Mouse (Mus musculus) gastrocnemius, postnatal 36 days (tissue): Measurements from ENCODE around the gene Olfr389. TPM values are rescaled to one million over a fixed set of nuclear protein-coding genes. Genes with fewer than 3 reads are reported as not detected.

Experiments used
- DNase-seq, 2 experiments: peaks; one replicate each; pipeline ENCODE4 v3.0.0; 2022
- intact Hi-C: fragments of 180-260 bp; cut with DNase I; formaldehyde crosslinking; loops from one replicate; pipeline ENCODE4 v1.15.1; 2025
- long read RNA-seq, 2 experiments: library from polyadenylated mRNA; stranded (forward); transcript quantifications; one replicate each; pipeline ENCODE4 v2.0.0; 2021
- total RNA-seq, 2 experiments: library from RNA; stranded (reverse); gene quantifications; 2 replicates each; pipeline ENCODE4 v1.2.3; 2021

Olfr389 gene
- not detected for total RNA-seq
- long read RNA-seq, experiment 1, result 0 reads
- long read RNA-seq, experiment 2, result 0 reads

- intact Hi-C loops, result no loop called here
- no peak for DNase-seq
Observed at GRCm38 (mm10) chr11:73780613-73781012, at the start of gene Olfr389. TSS of gene Olfr389 (minus strand) at chr11:73780713.

GRCm38 (mm10) chr11:73816949-73817348 is 36.4 kb upstream of the Olfr389 start, which contains the start of gene Olfr392:
TSS of gene Olfr392 (minus strand) at chr11:73817049.
- no peak for DNase-seq
- intact Hi-C loops, result no loop called here

- intact Hi-C loops, result no loop called here
- DNase-seq, result no peak
Observed at GRCm38 (mm10) chr11:73802952-73803351, 22.4 kb upstream of the Olfr389 start, which contains the start of gene Olfr391-ps. TSS of gene Olfr391-ps (minus strand) at chr11:73803052.

DNA sequence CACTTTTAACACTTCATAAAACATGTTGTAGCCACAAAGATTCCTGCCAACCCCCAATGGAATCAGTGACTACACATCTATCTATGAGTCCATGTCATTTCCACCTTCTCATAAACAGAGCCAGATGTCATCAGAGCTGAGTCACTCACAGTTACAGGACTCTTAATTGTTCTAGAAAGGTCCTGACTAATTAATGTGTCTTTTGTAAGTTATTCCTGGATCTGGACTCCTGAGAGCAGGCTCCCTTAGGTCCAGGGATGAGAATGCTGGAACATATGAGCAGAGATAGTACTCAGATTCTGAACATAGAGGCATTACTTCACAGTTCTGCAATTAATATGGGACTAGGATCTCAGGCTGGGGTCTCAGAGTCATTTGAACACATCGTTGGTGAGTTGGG is 2.2 kb upstream of the Olfr389 start, which contains the start of gene Olfr390:
Olfr390 (plus strand) TSS at position 301 of the 400 bp plus-strand sequence.
- intact Hi-C loops, result no loop called here
- no peak for DNase-seq

DNA sequence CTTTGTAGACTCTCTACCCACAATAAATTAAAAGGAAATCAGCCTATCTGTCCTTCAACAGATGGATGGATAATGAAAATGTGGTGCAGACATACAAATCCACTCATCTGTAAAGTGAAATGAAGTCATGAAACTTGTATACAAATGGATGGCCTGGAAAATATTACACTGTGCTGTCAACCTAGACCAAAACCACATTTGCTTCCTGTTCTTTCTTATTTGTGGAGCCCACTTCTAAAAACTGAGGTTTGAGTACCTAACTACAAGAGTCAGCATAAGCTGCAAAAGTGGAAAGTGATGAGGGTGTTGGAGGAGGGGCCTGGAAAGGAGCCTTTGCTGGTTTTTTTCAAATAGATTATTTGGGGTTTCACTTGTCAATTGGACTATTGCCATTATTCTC is 21.4 kb downstream of the Olfr389 start:
- DNase-seq, result no peak
- intact Hi-C loops, result no loop called here

Other genes starting within 250 kb of the Olfr389 start
- not detected for gene Olfr385, start 187.7 kb downstream of the Olfr389 start, total RNA-seq
- not detected for gene Olfr384, start 182.1 kb downstream of the Olfr389 start, total RNA-seq
- not detected for gene Zfp735, start 91.9 kb downstream of the Olfr389 start, total RNA-seq
- gene Olfr390, start 2.3 kb upstream of the Olfr389 start, total RNA-seq, result not detected
- gene Olfr391-ps, start 22.3 kb upstream of the Olfr389 start, total RNA-seq, result not detected
- gene Olfr392, start 36.3 kb upstream of the Olfr389 start, total RNA-seq, result not detected
- gene Olfr393, start 70.7 kb upstream of the Olfr389 start, total RNA-seq, result not detected
- not detected for gene Olfr394, start 110.1 kb upstream of the Olfr389 start, total RNA-seq
- not detected for gene Olfr395, start 128.6 kb upstream of the Olfr389 start, total RNA-seq
- not detected for gene Olfr23, start 156.0 kb upstream of the Olfr389 start, total RNA-seq
- not detected for gene Olfr397, start 180.1 kb upstream of the Olfr389 start, total RNA-seq
- not detected for gene Olfr398, start 209.7 kb upstream of the Olfr389 start, total RNA-seq